Mouse (Mus musculus): ENCODE results near the gene Gm21860.
"Not testable (repeated sequence)": the region's sequence is repeated elsewhere in the genome, so short reads cannot be mapped to it uniquely, and the experiment has no call there.

- TF ChIP-seq CTCF (IDR thresholded peaks at IDR 0.05; ENCODE audit: insufficient read depth, low read length); POLR2A (IDR thresholded peaks at IDR 0.05; ENCODE audit: borderline replicate concordance, extremely low read depth, low read depth, low read length): not testable (repeated sequence)
These were observed 18.2 kb downstream of the Gm21860 start for GRCm38 (mm10) chrY:90736217-90737000.

All from lung, adult 2 months (tissue).